Mouse (Mus musculus) v-Abl transformed pro-B cells (cell line): ENCODE data around the gene Ablim2.

Source experiments
- in situ Hi-C, 2 experiments: fragments of 400-800 bp; cut with MboI; formaldehyde crosslinking; loops; one replicate each; pipeline ENCODE4 v1.15.1; 2025; ENCODE audit not compliant: unreplicated experiment in 2 of 2

Ablim2 gene

GRCm38 (mm10) chr5:35762850-35763249 is 5.2 kb downstream of the Ablim2 start:
- in situ Hi-C loops, result no loop called here

GRCm38 (mm10) chr5:35765909-35766308 is 8.2 kb downstream of the Ablim2 start:
- in situ Hi-C loops, result no loop called here

- in situ Hi-C loops, result no loop called here
Measured at GRCm38 (mm10) chr5:35768525-35768924, 10.8 kb downstream of the Ablim2 start.

DNA sequence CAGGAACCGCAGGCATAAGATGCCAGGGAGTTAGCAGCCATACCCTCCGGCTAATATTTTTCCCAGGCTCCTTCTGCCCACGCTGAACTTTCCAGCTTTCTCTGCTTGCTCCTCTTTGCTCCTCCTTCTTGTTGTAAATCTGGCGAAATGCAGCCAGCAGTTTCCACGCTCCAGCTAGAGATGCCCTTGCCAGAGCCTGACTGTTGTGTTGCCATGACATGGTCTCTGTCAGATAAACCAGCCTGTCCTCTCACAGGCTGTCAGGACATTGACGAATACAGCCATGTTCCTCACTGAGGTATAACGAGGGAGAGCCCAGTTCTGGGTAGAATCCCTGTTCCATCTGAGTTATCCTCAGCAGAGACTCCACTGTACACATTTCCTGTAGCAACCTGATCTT is 11.3 kb downstream of the Ablim2 start:
- in situ Hi-C loops, result no loop called here

DNA sequence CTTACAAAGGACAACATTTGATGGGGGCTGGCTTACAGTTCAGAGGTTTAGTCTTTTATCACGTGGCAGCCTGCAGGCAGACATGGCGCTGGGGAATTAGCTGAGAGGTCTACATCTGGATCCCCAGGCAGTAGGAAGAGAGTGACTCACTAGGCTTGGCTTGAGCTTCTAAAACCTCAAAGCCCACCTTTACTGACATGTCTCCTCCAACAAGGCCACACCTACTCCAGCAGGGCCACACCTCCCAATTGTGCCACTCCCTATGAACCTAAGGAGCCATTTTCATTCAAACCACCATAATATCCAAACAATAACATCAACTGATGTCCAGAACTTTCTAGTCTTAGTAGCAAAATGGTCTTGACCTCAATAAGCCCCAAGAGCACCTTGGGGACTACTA is 12.6 kb downstream of the Ablim2 start:
- in situ Hi-C loops, result no loop called here

DNA sequence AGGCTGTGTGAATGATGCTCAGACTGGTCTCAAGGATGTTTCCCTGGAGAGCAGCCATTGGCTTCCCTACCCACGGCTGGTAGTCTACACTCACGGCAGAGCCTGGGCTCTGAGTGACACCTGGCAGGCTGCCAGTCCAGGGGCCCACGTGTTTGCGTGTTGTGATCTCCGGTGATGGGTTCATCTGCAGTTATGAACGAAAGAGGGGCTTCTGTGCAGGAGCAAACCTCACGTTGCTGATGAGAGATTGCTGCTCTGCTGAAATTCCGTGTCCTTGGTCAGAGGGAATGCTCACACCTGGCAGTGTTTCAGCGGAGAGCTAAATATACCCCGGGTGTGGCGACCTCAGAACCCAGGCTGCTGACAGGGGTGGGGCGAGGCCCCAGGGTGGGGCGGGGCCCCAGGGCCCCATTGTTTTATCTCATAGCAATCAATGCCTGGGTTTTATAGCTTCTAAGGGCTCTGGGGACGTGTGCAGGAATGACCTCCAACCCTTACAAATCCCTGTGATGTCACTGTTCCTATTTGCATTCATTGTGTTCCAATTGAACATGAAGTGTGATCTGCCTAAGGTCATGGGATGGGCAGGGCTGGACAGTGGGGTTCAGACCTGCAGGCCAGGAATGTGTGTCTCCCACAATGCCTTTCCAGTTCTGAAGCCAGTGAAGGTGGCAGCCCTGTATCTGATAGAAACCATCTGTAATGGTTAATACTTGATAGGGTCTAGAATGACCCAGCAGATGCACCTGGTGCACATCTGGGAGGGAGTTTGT is 13.4 kb downstream of the Ablim2 start:
- in situ Hi-C loops, result no loop called here

DNA sequence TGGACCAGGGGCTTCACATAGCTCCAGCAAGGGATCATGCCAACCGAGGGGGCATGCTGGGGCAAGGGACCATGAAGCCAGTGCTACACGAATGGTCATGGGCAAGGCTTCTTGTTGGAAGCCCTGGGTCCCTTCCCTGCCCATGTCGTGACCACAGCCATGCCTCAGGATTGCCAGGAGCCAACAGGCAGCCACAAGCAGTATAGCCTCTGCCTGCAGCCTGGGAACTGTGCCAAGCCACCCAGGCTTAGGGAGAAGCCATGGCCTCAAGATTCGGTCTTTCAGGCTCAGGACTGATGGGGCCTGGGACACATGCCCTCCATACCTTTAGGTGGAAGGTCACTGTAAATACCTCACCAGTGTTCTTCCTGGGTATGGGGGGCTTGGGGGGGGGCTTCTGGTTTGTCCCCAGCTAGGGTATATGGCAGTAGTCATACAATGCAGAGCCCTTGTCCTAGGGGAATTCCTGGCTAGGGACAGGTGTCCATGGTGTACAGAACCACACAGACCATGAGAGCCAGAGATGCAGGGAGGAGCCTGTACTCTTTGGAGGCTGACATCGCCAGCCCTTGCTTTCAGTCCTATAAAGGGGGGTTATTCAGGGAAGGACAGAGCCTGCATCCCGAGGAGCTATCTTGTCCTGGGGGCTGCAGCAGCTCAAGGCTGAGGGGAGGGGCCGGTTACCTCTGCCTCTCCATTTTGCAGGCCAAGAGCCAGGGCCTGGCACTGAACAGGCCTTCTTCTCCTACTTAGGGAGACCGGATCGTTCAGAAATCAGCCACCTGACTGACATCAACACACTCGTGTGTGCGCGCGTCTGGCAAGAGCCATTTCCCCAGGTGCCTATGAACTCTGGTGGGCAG is 15.8 kb downstream of the Ablim2 start:
- in situ Hi-C loops, result no loop called here

- in situ Hi-C loops, result no loop called here
Measured at GRCm38 (mm10) chr5:35774137-35774424, 16.4 kb downstream of the Ablim2 start.

- in situ Hi-C loops, result no loop called here
Measured at GRCm38 (mm10) chr5:35781116-35781515, 23.4 kb downstream of the Ablim2 start.

DNA sequence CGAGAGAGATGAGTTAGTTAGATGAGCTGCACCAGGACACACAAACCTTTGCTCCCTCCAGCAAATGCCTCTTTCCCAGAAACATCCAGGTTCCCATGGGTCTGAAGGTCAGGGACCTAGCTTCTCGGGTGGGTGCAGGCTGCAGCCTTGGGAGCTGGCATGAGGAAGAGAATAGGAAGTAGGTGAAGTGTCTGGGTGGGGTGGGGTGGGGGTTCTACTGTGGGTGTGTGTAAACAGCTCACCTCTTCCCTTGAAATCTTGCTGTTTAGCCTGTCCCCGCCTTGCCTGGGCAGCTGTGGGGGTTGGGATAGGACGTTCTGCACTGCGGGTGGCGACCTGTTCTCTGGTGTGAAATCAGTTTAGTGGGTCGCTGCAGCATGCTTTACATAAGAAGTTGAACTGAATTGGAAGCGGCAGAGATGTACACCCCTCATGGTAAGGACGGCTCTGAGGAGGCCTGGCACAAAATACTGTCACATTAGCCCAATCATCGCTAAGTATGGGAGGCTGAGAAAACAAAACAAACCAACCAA is 25.0 kb downstream of the Ablim2 start:
- in situ Hi-C loops, result no loop called here

- in situ Hi-C loops, result no loop called here
Measured at GRCm38 (mm10) chr5:35785853-35786252, 28.2 kb downstream of the Ablim2 start.

- in situ Hi-C loops, result no loop called here
Measured at GRCm38 (mm10) chr5:35787847-35788246, 30.2 kb downstream of the Ablim2 start.

- in situ Hi-C loops, result no loop called here
Measured at GRCm38 (mm10) chr5:35788719-35789118, 31.0 kb downstream of the Ablim2 start.

GRCm38 (mm10) chr5:35789697-35790096 is 32.0 kb downstream of the Ablim2 start:
- in situ Hi-C loops, result no loop called here

DNA sequence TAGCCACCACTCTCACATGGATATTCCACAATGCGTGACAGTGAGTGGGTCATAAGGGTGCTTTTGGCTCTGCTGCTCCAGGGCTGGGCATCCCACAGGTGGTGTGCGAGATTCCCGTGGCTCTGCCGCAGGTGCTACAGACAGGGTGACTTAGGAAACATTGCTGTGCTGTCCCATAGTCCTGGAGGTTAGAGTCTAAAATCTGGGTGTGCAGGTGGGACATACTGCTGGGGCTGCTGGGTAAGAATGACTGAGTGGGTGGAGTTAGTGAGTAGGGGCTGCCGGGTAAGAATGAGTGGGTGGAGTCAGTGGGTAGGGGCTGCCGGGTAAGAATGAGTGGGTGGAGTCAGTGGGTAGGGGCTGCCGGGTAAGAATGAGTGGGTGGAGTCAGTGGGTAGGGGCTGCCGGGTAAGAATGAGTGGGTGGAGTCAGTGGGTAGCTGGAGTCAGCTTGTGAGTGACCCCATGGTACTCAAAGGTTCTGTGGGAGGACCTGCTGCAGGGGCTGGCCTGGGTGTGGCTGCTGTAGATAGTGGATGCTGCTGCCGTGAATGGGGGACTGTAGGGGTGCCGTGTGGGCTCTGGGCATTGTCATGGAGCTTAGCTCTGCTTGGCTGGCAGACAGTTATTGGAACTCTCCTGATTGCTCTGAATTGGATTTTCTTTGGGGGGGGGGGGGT is 32.8 kb downstream of the Ablim2 start:
- in situ Hi-C loops, result no loop called here

DNA sequence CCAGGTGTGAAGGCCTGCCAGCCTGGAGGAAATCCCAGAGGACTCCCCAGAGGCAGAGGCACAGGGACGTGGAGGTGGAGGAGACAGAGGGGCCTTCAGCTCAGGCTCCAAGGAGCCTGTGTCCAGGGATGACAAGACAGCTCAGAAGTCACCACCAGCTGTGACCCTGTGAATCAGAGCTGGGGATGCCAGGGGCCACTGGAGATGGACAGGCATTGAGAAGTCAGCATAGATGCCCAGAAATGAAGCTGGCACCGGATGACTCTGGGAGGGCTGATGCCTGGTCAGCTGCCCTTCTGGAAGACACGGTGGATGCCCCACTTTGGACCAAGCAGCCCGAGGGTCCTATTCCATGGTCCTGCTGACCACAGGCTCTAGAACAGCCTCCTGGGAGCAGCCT is 36.3 kb downstream of the Ablim2 start:
- in situ Hi-C loops, result no loop called here

DNA sequence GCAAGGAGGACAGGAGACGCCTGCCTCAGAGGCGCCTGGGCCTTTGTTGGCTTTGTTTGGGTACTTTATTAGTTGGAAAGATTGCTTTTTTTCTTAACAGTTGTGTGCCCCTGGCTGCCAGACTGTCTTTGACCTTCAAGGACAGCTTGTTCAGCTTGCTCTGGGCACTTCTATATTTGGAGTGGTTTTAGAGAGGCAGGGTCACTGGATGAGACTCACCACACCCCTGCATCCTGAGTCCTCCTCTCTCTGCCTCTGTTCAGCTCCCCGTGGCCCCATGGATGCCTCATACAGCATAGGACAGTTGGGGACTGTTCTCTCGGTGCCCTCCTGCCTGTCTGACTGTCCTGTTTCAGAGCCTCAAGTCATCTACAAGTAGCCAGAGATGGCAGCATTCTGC is 37.3 kb downstream of the Ablim2 start:
- in situ Hi-C loops, result loop anchor here in 1 of 2 experiments (5.0 kb wide), 1 partner anchor 67 kb away; no protein-coding TSS in a partner anchor

GRCm38 (mm10) chr5:35795481-35796048 is 37.9 kb downstream of the Ablim2 start:
- in situ Hi-C loops, result loop anchor here in 1 of 2 experiments (5.0 kb wide), 1 partner anchor 67 kb away; no protein-coding TSS in a partner anchor

- in situ Hi-C loops, result loop anchor here in 1 of 2 experiments (5.0 kb wide), 1 partner anchor 66 kb away; no protein-coding TSS in a partner anchor
Measured at GRCm38 (mm10) chr5:35796136-35796535, 38.5 kb downstream of the Ablim2 start.

DNA sequence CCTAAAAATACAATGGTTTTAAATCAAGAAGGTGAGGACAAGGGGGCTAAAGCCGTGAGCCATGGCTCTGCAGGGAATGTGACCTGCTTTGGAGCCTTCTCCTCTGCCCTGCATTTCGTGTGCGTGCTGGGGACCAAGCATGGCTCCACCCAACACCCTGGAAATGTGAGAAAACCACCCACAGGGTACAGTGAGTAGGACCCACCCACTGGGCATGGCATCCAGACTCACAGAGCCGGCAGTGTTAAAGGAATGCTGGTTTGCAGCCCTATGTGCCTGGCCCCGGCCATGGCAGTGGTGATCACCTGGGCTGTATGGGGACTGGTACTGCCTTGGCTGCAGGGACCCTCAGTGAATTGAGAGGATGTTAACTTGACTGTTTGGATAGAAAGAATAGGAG is 41.4 kb downstream of the Ablim2 start:
- in situ Hi-C loops, result loop anchor here in 1 of 2 experiments (5.0 kb wide), 1 partner anchor 63 kb away; no protein-coding TSS in a partner anchor

DNA sequence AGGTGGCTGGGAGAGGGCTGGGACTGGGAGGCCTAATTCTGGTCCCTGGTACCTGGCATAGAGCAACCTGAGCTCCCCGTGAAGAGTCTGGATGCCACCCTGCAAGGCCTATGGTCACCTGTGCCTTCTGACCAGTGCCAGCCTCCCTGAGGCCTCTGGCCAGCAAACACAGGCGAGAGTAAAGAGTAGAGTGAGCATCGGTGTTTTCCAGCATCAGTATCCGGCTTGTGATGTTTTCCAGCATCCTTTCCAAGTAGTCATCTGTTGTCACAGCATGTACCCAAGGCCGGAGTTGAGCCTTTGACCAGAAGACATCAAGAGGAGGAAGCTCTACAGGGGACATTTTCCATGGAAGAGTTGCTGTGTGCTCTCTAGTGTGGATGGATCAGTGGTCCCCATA is 45.7 kb downstream of the Ablim2 start:
- in situ Hi-C loops, result no loop called here
